Mouse (Mus musculus): ENCODE data around the gene Cldn34c3. TPM values are rescaled to one million over a fixed set of nuclear protein-coding genes. Genes with fewer than 3 reads are reported as not detected.

The Cldn34c3 gene
- polyA plus RNA-seq (2017; shearing (Covaris generic)) = not detected

DNA sequence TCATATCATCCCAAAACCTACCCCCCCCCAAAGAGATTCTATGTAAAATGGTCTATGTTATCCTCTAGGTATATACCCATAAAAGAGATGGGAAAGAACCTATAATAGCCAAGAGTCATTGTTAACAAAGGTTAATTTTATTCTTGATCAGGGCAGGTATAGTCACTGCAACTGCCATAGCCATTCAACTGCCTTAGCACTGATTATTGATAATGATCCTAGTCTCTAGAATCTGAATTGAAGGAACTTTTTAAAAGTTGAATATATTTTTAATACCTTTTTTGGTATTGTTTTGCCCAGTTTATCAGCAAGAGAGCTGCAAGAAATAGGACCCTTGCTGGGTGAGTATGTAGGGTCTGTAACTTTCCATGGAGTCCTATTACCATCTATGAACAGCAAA lies at the start of gene Cldn34c3:
TSS of gene Cldn34c3 (plus strand) at position 301 of the 400 bp plus-strand sequence.

Other genes with a start within 250 kb of the Cldn34c3 start
- not detected for gene Cldn34c2, start 212.0 kb upstream of the Cldn34c3 start, polyA plus RNA-seq (2017; shearing (Covaris generic))
- gene Gm17467, start 88.9 kb upstream of the Cldn34c3 start, polyA plus RNA-seq (2017; shearing (Covaris generic)) = not detected

Measured in effector memory CD4-positive, alpha-beta T cell, adult 7 months (primary cell).